Mouse (Mus musculus): Measurements from ENCODE around the gene Ntsr2. TPM values are rescaled to one million over a fixed set of nuclear protein-coding genes. Genes with fewer than 3 reads are reported as not detected.

Gene Ntsr2
- polyA plus RNA-seq, 1 experiment = 3.0 TPM

GRCm38 (mm10) chr12:16661459-16661858 is 8.3 kb downstream of the Ntsr2 start:
- 88% methylated on average over 10 of the region's 10 CpGs for WGBS
- no peak for DNase-seq

GRCm38 (mm10) chr12:16661936-16662335 is 8.8 kb downstream of the Ntsr2 start:
- 80% methylated on average over 2 of the region's 2 CpGs for WGBS
- H3K27me3 ChIP-seq (ENCODE audit: control insufficient read depth, insufficient read depth, low read length) = no peaks in the 10 kb centered on the region
- no peak for TF ChIP-seq POLR2A (IDR thresholded peaks at IDR 0.05; ENCODE audit: control insufficient read depth, extremely low read depth, insufficient read depth, low read length, poor library complexity)
- no peak for TF ChIP-seq CTCF (IDR thresholded peaks at IDR 0.05; ENCODE audit: borderline replicate concordance, control insufficient read depth, extremely low read depth, insufficient read depth, low read length, poor library complexity)
- no peak overlapping the region for H3K27ac ChIP-seq (ENCODE audit: control insufficient read depth, insufficient read depth, low read length)
- no peak overlapping the region for H3K4me3 ChIP-seq (ENCODE audit: control insufficient read depth, insufficient read depth, low read length)
- DNase-seq = no peak
- H3K36me3 ChIP-seq (ENCODE audit: control insufficient read depth, insufficient read depth, low read length) = no peaks in the 10 kb centered on the region
- no peaks in the 10 kb centered on the region for H3K4me1 ChIP-seq (replicated peaks; ENCODE audit: control insufficient read depth, insufficient read depth, low read length)

More at GRCm38 (mm10) chr12:16661459-16661858, 8.3 kb downstream of the Ntsr2 start:
- Histone ChIP-seq H3K4me3 (ENCODE audit: control insufficient read depth, insufficient read depth, low read length) (no peak overlapping the region), H3K27ac (ENCODE audit: control insufficient read depth, insufficient read depth, low read length) (no peak overlapping the region), H3K36me3 (ENCODE audit: control insufficient read depth, insufficient read depth, low read length) (no peaks in the 10 kb centered on the region), H3K4me1 (replicated peaks; ENCODE audit: control insufficient read depth, insufficient read depth, low read length) (no peaks in the 10 kb centered on the region), H3K27me3 (ENCODE audit: control insufficient read depth, insufficient read depth, low read length) (no peaks in the 10 kb centered on the region)
- TF ChIP-seq CTCF (IDR thresholded peaks at IDR 0.05; ENCODE audit: borderline replicate concordance, control insufficient read depth, extremely low read depth, insufficient read depth, low read length, poor library complexity) (no peak), POLR2A (IDR thresholded peaks at IDR 0.05; ENCODE audit: control insufficient read depth, extremely low read depth, insufficient read depth, low read length, poor library complexity) (no peak)

GRCm38 (mm10) chr12:16662955-16663585 is 9.9 kb downstream of the Ntsr2 start:
- Histone ChIP-seq H3K27ac (ENCODE audit: control insufficient read depth, insufficient read depth, low read length) (no peak overlapping the region), H3K27me3 (ENCODE audit: control insufficient read depth, insufficient read depth, low read length) (no peaks in the 10 kb centered on the region), H3K4me3 (ENCODE audit: control insufficient read depth, insufficient read depth, low read length) (no peak overlapping the region), H3K4me1 (replicated peaks; ENCODE audit: control insufficient read depth, insufficient read depth, low read length) (no peaks in the 10 kb centered on the region), H3K36me3 (ENCODE audit: control insufficient read depth, insufficient read depth, low read length) (no peaks in the 10 kb centered on the region)
- TF ChIP-seq POLR2A (IDR thresholded peaks at IDR 0.05; ENCODE audit: control insufficient read depth, extremely low read depth, insufficient read depth, low read length, poor library complexity) = no peak
- TF ChIP-seq CTCF (IDR thresholded peaks at IDR 0.05; ENCODE audit: borderline replicate concordance, control insufficient read depth, extremely low read depth, insufficient read depth, low read length, poor library complexity) = no peak
- WGBS = 79% methylated on average over 6 of the region's 6 CpGs
- DNase-seq = no peak

DNA sequence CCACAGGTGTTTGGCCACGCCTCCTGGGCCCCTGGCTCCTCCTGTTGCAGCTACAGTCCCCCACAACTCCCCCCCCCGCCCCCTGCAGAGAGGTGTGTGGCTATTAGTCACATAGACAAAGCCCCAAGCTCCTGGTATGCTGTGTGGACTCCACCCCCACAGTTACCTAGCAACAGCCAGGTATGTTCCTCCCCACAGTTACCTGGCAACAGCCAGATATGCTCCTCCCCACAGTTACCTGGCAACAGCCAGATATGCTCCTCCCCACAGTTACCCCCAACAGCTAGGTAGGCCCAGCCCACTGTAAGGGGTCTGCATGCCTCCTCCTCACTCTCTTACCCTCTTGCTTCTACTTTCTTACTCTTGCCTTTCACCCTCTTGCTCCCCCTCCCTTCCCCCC is 11.8 kb downstream of the Ntsr2 start:
- Histone ChIP-seq H3K4me1 (replicated peaks; ENCODE audit: control insufficient read depth, insufficient read depth, low read length) (no peaks in the 10 kb centered on the region), H3K27me3 (ENCODE audit: control insufficient read depth, insufficient read depth, low read length) (no peaks in the 10 kb centered on the region), H3K4me3 (ENCODE audit: control insufficient read depth, insufficient read depth, low read length) (no peak overlapping the region), H3K27ac (ENCODE audit: control insufficient read depth, insufficient read depth, low read length) (no peak overlapping the region), H3K36me3 (ENCODE audit: control insufficient read depth, insufficient read depth, low read length) (no peaks in the 10 kb centered on the region)
- TF ChIP-seq POLR2A (IDR thresholded peaks at IDR 0.05; ENCODE audit: control insufficient read depth, extremely low read depth, insufficient read depth, low read length, poor library complexity) = no peak
- no peak for TF ChIP-seq CTCF (IDR thresholded peaks at IDR 0.05; ENCODE audit: borderline replicate concordance, control insufficient read depth, extremely low read depth, insufficient read depth, low read length, poor library complexity)
- WGBS = 17% methylated on average over 2 of the region's 2 CpGs
- no peak for DNase-seq

DNA sequence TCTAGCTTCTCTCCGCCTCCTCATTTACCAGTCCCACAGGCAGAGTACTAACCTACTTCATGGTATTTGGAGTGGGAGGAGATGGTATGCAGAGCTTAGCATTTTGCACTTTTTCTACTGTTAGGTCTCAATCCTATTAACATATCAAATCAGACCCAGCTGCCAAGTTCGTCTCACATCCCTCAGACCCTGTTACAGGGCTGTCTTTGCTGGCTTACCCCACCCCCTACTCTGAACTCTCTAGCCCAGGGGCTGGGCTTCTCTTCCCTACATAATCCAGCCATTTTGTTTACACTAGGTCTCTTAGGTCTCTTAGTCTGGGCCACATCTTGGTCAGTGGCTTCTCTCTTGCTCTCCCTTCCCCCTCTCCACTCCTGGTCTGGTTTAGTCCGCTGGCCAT is 16.0 kb downstream of the Ntsr2 start:
- Histone ChIP-seq H3K27me3 (ENCODE audit: control insufficient read depth, insufficient read depth, low read length) (no peaks in the 10 kb centered on the region), H3K36me3 (ENCODE audit: control insufficient read depth, insufficient read depth, low read length) (no peaks in the 10 kb centered on the region), H3K4me1 (replicated peaks; ENCODE audit: control insufficient read depth, insufficient read depth, low read length) (no peaks in the 10 kb centered on the region), H3K27ac (ENCODE audit: control insufficient read depth, insufficient read depth, low read length) (no peak overlapping the region), H3K4me3 (ENCODE audit: control insufficient read depth, insufficient read depth, low read length) (no peak overlapping the region)
- TF ChIP-seq CTCF (IDR thresholded peaks at IDR 0.05; ENCODE audit: borderline replicate concordance, control insufficient read depth, extremely low read depth, insufficient read depth, low read length, poor library complexity) = no peak
- TF ChIP-seq POLR2A (IDR thresholded peaks at IDR 0.05; ENCODE audit: control insufficient read depth, extremely low read depth, insufficient read depth, low read length, poor library complexity) = no peak
- DNase-seq = no peak
- 87% methylated on average over 3 of the region's 3 CpGs for WGBS

GRCm38 (mm10) chr12:16672246-16672645 is 19.1 kb downstream of the Ntsr2 start:
- WGBS = 94% methylated on average over 10 of the region's 10 CpGs
- no peak for TF ChIP-seq CTCF (IDR thresholded peaks at IDR 0.05; ENCODE audit: borderline replicate concordance, control insufficient read depth, extremely low read depth, insufficient read depth, low read length, poor library complexity)
- TF ChIP-seq POLR2A (IDR thresholded peaks at IDR 0.05; ENCODE audit: control insufficient read depth, extremely low read depth, insufficient read depth, low read length, poor library complexity) = no peak
- Histone ChIP-seq H3K27me3 (ENCODE audit: control insufficient read depth, insufficient read depth, low read length) (no peaks in the 10 kb centered on the region), H3K4me3 (ENCODE audit: control insufficient read depth, insufficient read depth, low read length) (no peak overlapping the region), H3K36me3 (ENCODE audit: control insufficient read depth, insufficient read depth, low read length) (no peaks in the 10 kb centered on the region), H3K27ac (ENCODE audit: control insufficient read depth, insufficient read depth, low read length) (no peak overlapping the region), H3K4me1 (replicated peaks; ENCODE audit: control insufficient read depth, insufficient read depth, low read length) (no peaks in the 10 kb centered on the region)
- no peak for DNase-seq

DNA sequence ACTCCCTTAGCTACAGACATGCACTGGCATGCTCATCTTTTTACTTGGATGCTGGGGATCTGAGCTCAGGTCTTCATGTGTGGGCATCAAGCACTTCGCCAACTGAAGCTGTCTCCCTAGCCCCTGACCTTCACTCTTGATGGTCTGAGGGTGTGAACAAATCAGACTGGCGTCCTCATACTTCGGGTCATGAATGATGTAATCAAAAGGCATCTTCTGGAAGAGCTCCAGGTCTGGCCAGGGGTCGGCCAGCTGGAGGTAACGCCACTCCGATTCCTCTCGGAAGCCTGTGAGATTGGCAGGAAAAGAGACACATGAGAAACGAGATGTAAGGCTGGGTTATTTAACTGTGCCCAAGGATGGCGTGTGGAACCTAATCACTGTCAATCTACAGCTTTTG is 37.4 kb downstream of the Ntsr2 start:
- Histone ChIP-seq H3K36me3 (ENCODE audit: control insufficient read depth, insufficient read depth, low read length) (no peaks in the 10 kb centered on the region), H3K4me3 (ENCODE audit: control insufficient read depth, insufficient read depth, low read length) (no peak overlapping the region), H3K4me1 (replicated peaks; ENCODE audit: control insufficient read depth, insufficient read depth, low read length) (no peaks in the 10 kb centered on the region), H3K27ac (ENCODE audit: control insufficient read depth, insufficient read depth, low read length) (no peak overlapping the region), H3K27me3 (ENCODE audit: control insufficient read depth, insufficient read depth, low read length) (no peaks in the 10 kb centered on the region)
- TF ChIP-seq CTCF (IDR thresholded peaks at IDR 0.05; ENCODE audit: borderline replicate concordance, control insufficient read depth, extremely low read depth, insufficient read depth, low read length, poor library complexity) = no peak
- no peak for TF ChIP-seq POLR2A (IDR thresholded peaks at IDR 0.05; ENCODE audit: control insufficient read depth, extremely low read depth, insufficient read depth, low read length, poor library complexity)
- no peak for DNase-seq
- 94% methylated on average over 9 of the region's 9 CpGs for WGBS
